Mouse (Mus musculus) megakaryocyte, embryonic 14.5 days (primary cell): Measurements from ENCODE around the gene Mast4.

Experiments used
- FLI1 ChIP-seq: IDR thresholded peaks from 2 replicates; pipeline ENCODE4 v1.6.1; 2012; ENCODE audit warnings: low read length, inconsistent platforms, mixed read lengths
- GATA1 ChIP-seq: IDR thresholded peaks from 3 replicates; pipeline ENCODE4 v1.6.1; 2012; ENCODE audit warnings: mixed read lengths, low read length, inconsistent platforms, borderline replicate concordance

DNA sequence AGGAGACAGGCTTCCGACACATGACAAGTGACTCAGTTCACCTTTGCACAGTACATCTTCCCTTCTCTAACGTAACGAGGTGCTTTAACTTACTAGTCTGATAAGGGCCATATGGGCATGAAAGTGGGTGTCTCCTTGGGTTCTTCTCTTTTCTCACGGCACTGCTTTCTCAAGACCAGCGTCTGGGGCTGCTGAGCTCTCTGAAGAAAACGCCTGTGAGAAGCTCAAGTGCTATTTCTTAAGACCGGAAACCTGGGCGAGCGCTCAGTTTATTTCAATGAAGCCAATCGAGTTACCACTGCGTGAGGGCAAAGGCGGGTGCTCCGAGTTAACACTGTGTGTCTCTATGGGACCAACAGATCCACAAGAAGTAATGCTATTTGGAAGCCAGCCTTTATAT is 8.1 kb downstream of the Mast4 start:
- TF ChIP-seq GATA1: no peak
- TF ChIP-seq FLI1: no peak
